Mouse (Mus musculus): ENCODE measurements around the gene Mpl.

The Mpl gene

DNA sequence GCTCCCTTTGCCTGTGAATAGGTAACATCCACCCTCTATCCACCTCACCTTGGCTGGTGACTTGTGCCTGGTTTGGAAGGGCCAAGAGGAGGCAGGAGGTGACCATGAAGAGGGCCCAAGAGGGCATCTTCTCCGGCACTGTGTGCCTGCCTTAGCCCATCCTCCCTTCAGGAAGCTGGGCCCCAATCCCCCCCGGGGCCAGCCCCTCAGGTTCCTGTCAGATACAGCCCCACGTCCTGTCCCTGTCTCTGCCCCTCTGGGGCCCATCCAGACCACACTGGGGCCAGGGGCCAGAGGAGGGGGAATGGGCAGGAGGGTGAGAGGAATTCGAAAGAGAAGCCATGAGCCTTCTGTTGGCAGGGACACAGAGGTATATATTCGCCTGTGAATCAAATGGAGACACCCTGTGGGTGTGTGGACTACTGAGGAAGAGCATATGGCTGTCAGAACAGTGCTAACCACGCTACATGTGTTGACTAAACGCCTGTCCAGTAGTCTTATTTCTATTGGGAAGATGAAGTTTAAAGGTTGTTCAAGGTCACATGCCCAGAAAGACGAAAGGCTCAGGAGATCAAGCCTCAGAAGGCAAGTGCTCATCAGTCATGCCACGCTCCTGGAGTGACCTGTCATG is at the start of gene Mpl:
Gene Mpl (minus strand): TSS at position 169 of the 631 bp plus-strand sequence.
- DNase-seq (ENCODE audit: low read depth, low spot score) = no peak

DNA sequence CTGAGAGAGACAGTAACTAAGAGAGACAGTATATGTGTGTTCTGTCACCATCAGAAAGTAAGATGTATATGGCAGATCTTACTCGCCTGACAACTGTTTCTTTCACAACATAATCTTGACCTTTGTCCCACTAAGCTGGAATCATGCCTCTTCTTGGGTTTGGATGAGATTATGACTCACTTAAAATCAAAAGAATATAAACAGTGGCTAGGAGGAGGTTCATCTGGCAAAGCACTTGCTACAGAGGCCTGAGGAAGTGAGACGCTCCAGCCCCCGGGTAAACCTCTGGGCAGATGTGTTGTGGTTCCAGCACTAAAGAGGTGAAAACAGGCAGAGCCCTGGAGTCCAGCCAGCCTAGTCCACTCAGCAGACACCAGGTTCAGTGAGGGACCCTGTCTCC is 48.2 kb upstream of the Mpl start:
- no peak for DNase-seq (ENCODE audit: low read depth, low spot score)

DNA sequence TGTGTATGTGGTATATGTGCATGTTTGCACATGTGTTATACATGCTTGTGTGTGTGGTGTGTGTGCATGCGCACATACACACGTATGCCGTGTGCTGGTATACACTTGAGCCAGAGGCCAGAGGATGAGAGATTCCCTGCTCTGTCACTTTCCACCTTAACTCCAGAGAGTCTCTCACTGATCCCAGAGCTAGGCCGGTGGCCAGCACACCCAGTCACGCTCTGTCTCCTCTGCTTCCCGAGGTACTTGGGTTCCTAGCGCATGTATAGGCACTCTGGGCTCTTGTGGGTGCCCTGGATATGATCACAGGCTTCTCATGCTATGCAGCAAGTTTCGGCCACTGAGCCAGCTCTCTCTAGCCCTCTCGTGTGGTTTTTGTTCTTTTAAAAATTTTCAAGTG is 43.5 kb upstream of the Mpl start:
- no peak for DNase-seq (ENCODE audit: low read depth, low spot score)

DNA sequence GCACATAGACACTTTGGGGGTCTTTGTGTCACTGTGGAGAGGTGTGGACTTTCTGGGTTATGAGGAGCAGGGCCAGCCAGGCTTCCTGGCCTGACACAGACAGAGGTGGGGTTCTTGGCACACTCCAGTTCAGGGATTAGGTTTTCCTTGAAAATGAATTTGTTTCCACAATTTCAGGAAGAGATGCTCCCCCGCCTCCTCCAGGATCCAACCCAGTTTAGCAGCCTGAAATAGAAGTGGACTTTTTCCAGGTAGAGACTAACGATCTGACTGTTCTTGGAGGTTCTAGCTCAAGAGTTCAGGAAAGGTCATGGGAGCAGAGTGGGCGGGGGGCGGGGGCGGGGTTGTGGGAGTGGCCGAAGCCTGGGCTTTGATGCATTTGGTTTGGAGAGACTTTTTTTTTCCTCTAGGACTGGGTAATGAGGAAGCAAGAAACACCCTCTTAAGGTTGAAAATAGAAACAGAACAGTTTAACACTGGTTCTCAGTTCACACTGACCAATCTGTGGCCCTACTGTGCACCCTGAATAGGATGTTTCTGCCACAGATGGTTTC is 42.9 kb upstream of the Mpl start:
- DNase-seq (ENCODE audit: low read depth, low spot score) = no peak

DNA sequence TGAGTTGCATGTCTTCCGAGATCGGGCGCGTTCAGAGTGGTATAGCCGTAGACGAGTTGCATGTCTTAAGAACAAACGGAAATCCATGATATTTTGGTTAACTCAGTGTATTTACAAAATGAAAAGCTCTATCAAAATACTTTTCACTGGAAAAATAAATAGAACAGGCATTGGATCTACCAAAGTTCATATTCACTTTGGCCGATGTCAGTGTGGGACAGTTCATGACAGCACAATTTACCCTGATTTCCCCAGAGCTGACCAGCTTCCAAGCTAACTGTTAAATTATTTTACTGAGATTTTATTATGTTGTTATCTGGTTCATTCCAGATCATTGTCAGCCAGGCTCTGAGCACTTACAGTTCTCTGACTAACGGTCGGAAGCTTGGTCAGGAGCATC is 33.1 kb upstream of the Mpl start:
- DNase-seq (ENCODE audit: low read depth, low spot score) = no peak

DNA sequence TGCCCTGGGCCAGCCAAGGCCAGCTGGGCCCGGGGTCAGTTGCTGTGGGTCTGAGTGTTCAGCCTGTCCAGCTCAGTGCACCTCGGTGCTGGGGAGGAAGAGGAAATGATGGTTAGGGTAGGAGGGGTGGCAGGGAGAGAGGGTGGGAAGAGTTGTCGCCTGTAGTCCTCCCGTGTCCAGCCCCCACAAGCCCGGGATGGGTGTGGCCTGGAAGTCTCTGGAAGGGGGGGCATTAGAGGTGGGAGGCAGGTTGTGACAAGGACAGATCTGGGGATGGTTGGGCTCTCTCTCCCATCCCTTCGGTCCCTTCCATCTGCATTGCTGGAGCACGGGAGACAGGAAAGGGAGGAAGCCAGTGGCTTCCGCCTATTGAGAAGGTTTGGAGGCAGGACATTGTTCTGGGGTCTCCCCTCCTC is 32.4 kb upstream of the Mpl start, which contains the start of gene Tie1:
Gene Tie1 (minus strand): TSS at position 345 of the 416 bp plus-strand sequence.
- no peak for DNase-seq (ENCODE audit: low read depth, low spot score)

DNA sequence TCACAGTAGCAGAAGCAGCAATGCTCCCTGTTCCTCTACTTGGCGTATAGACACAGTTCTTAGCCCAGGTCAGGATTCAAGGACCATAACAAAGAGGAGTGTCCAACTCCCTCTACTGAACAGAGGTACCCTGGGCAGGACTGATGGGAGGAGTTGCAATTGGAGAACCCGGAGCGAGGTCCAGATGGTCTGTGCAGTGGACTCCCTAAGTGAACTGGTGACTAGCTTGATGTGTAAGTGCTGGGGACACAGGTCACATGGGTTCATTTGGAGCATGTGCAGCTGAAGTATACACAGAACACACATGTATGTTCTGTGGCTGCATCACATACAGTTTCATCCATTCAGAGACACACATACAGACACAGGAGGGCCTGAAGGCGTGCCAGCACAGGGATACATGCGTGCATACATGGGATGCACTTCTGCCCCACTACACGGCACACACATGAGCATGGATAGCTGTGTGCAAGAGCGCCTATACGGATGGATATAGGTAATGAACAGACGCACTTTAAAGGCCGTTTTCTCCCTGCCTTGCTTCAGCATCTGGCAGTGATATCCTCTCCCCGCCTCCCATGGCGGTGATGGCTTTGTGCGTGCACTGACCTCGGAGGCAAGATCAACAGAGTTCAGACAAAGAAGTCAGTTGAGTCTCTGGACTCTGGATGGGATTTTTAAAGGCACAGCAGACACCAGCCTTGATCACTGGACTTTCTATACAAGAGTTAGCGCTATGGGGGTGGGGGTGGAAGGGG is 19.6 kb upstream of the Mpl start:
- DNase-seq (ENCODE audit: low read depth, low spot score) = no peak

DNA sequence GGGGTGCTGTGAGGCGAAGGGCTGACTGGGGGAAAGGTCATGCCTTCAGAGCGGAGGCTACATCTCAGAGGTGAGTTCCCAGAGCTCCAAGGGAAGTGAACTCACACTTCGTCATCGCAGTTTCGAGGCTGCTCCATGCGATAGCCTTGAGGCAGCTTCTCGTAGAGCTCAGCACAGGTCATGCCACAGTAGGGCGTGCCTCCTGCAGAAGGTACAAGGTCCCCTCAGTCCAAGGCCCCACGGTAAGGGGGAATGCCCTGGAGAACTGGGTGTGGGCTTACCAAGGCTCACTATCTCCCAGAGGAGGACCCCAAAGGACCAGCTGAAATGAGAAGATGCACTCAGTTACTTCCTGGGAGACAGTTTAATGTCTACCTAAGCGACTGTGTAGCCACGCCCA is 15.4 kb upstream of the Mpl start:
- no peak for DNase-seq (ENCODE audit: low read depth, low spot score)

DNA sequence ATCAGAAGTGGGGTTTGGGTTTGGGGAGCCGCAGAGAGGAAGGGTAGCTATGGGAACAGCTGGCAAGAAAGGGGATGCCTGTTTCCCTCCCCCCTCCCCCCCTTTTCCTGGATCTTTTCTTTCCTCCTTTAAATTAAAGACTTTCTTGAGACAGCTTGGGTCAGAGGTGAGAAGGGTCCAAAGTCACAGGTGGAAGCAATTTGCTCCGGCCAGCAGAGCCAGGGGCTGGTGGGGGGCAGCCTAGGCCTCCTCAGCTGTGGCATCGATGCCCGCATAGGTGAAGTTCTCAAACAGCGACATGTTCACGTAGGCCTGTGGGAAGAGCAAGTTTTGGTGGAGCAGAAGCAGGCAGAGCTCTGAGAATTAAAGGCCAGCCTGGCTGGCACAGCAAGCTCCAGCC is 14.0 kb upstream of the Mpl start:
- no peak for DNase-seq (ENCODE audit: low read depth, low spot score)

DNA sequence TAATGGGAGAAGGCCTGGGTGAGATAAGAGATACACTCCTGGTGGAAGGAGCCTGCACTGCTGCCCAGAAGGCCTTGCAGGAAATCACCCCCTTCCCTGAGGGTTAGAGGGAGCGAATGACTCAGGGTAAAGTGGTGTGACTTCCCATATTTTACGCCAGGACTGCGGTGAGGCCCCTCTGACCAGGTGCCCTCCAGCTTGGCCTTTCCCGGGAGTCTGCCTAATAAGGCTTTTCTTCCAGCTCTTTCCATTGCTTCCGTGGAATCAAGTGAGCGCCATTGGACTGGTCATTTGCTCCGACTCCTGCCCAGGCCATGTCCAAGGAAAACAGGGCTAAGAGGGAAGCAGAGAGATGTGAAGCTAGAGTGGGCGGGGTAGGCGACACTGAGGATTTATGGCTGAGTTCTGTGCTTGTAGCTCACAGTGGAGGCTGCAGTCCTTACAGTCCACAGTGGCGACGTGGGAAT is 8.4 kb upstream of the Mpl start:
- DNase-seq (ENCODE audit: low read depth, low spot score) = no peak

DNA sequence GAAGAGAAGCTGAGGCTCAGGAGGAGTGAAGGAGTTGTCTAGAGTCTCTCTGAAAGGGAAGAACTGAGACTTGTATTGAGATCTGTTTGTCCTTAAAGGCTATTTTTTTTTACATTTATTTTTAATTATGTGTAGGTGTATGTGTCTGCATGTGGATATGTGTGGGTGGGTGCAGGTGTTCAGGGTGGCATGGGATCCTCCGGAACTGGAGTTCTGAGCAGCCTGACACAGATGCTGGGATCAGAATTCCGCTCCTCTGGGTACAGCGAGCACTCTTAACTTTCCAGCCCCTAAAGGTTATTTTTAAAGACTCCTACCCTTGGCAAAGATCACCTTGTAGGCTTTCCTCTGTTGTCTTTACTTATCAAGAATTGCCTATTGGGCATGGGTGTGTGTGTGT is 7.6 kb upstream of the Mpl start:
- no peak for DNase-seq (ENCODE audit: low read depth, low spot score)

DNA sequence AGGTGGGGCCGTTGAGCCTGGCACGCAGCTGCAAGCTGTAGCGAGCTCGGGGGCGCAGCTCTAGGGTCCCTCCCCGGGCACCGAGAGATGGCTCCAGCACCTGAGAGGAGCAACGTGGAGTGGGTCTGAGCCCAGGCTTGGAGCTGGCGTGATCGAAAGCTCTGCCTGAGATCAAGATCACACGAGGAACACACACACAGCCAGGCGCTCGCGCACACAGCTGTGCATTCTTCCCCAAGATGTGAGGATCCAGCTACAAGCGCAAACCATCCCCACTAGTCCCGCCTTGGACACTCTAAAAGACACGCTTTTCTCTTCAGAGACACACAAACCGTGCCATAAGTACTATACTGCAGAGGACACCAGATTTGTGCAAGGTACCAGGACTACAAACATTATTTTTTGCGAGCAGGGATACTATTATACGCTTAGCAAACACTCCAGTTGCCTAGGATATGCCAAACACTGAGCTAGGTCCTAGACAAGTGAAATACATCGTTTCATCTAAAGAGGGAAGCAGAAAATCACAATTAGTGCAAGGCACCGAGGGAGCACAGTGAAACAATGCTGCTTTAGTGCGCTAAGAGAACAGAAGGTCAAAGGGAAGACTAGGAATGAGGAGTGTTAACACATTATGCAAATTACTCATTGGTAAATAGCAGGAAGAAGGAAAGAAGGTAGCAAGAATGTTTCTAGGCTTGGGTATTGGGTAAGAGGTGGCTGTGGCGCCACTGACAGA is 10.7 kb downstream of the Mpl start:
- DNase-seq (ENCODE audit: low read depth, low spot score) = no peak

DNA sequence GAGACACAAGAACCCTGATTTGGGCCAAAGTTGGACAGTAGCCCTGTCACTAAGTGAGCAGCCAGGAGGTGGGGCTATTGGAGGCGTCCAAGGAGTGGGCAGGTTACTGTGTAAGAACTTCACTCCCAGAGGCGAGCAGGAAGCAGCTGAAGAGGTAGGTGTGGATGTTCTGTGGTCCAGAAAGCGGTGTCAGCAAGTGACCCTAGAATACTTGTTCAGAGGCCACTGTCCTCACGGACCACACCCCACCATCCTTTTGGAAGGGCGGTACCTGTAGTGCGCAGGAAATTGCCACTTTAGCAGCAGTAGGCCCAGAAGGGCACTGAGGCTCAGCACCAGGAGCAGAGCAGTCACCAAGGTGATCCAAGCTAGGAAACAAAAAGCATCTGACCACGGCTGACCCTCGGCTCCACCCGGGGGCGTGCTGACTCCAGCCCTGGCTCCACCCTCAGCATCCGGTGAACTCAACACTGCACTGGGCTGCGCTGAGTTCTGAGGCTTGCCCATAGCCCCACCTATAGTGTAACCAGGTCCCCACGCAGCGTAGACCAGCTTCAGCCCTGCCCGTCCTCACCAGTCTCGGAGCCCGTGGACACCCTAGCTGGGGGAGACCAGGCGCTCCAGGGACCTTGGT is 11.4 kb downstream of the Mpl start:
- no peak for DNase-seq (ENCODE audit: low read depth, low spot score)

DNA sequence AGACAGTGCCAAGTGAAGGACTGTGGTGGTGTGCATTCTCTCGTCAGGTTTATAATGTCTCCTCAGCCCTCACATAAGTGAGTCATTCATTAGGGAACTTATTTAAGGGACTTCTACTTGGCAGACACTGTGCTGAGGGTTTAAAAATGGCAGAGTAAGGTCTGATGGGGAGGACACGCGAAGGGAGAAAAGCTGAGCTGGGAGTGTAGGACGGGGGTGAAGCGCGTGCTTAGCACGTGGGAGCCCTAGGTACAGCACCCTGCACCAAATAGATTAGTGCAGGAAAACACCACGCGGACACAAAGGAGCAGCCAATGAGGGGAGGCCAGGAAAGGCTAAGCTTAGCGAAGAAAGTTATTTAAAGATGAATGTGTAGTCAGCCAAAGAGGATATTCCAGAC is 12.2 kb downstream of the Mpl start:
- peak; percentile 58 for DNase-seq (ENCODE audit: low read depth, low spot score)

DNA sequence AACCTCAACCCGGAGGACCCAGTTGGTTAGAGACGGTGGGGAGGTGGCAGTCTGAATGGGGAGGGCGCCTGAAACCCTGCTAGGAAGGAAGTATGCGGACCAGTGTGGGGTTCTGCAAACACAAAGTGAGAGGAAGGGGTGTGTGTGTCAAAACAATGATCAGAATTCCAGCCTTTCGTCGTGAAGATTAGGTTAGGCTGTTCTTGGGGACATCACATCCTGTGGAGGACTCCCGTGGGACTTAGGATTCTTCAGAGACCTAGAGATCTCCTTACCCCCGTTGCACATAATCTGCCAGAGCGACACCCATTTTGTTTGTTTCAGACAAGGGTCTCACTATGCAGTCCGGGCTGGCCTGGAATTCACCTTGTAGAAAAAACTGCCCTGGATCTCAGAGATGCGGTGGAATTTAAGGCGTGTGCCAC is 19.5 kb downstream of the Mpl start:
- DNase-seq (ENCODE audit: low read depth, low spot score) = no peak

DNA sequence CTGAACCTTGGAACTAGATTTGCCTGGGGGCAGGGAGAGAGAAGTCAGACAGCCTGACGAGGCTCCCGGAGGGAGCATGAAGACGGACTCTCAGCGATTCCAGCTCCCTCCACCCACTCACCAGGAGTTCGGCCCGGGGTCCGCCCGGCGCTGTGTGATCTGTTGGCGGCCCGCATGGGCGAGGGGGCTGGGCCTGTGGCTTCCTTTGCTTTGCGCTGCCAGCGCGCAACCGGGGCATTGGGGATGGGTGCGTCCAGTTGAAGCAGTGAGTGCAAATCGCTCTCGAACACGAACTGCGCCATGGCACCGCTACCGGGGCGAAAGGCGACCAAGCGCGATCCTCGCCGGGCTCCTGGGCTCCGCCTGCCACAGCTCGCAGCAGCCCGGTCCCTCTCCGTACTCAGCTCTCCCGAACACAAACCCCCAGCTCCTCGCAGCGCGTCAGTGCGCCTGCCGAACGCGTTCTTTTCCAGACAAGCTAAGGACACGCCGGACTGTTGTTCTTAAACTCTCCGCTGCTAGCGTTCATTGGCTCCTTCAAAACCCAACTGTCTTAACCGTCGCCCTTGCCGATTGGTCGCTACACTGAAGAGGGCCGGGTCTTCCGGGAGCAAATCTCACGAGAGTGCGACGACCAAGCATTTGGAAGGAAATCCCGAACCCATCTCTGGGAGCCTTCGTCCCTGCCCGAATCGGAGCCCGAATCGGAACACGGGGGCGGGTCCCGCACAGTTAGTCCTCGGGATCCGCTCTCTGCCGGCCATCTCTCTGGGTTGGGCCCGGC is 20.3 kb downstream of the Mpl start, which contains the start of gene Cdc20:
Gene Cdc20 (minus strand): TSS at position 533 of the 784 bp plus-strand sequence.
- peak; percentile 93 for DNase-seq (ENCODE audit: low read depth, low spot score)

DNA sequence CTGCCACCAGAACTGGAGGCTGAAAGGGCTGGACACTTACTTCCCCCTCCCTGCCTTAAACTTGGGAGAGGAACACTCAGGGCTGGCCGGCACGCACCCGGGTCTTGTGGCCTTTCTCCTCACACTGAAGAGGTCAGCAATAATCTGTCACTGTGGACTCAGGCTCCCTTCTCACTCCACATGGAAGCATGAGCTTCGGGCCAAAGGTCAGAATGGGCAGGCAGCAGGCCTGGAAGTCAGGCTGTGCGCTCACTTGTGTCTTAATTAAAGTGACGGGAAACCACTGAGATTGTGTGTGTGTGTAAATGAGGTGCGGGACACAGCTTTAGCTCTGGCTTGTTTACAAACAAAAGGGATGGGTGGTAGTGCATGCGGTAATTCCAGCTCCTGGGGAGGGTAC is 25.0 kb downstream of the Mpl start:
- DNase-seq (ENCODE audit: low read depth, low spot score) = no peak

DNA sequence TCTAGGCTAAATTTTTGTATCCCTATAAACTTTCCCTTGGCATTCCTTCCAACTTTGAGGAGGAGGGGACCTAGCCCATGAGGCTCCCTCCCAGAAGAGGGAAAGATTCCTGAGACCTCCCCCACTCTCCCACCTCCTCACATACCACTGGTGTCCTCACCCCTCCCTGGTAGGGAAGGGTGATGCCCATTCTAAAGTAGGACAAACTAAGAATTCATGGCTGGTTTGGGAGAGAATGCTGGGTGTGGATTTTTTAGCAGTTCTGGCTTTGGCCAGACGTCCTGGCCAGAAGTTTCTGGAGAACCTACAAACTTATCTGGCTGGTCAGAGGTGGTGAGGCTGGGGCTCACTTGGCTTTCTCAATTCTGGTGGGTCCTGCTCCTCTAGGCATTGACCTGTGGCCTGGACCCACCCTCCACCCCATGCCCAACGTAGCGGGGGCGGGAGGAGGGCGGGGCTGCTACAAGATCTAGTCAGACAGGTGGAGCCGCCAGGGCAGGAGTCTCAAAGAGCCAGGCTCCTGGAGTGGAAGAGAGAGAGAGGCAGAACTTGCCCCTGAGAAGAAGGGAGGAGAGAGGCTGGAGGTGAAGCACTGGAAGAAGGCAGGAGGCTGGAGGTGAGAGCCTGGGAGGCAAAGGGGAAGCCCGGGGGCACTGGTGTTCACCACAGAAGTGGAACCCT is 28.0 kb downstream of the Mpl start:
- DNase-seq (ENCODE audit: low read depth, low spot score) = no peak

DNA sequence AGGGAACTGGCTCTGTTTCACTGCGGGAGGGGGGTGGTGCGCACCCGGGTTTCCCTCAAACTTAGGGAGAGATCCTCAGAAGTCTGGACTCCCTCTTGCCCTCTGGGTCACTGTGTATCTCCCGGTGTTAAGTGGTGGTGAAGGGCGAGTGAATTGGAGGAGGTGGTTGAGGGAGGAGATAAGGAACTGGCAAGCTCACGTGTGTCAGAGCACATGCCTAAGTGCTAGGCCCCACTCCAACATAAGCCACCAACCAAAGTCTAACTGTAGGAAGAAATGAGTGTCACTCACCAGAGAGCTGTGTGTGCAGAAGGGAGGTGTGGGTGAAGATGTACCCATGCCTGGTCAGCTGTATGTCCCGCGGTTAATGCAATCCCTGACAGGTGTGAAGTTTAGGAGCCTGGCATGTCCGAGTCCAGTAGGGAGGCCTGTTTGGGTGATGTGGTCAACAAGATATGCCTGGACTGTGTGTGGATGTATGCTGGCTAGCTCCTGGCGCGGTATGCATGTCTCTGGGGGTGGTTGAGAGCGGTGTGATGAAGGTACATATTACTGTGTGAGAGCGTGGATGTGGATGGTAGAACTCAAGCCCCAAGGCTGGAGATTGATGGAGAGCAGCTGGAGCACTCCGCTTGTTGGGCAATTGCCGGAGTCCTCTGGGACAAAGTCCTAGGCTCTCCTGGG is 28.6 kb downstream of the Mpl start:
- no peak for DNase-seq (ENCODE audit: low read depth, low spot score)
